Mouse (Mus musculus): Measurements from ENCODE around the gene Sinhcaf. TPM values are rescaled to one million over a fixed set of nuclear protein-coding genes. Genes with fewer than 3 reads are reported as not detected.
"Not testable (repeated sequence)": the region's sequence is repeated elsewhere in the genome, so short reads cannot be mapped to it uniquely, and the experiment has no call there.

The Sinhcaf gene
- polyA plus RNA-seq (2015; fragmentation: Nextera tagmentation; extraction: Ambion mirVana) = 31.2 and 38.7 TPM in 2 replicates

GRCm38 (mm10) chr6:148946409-148946742 lies at the start of gene Sinhcaf:
Sinhcaf (minus strand) TSS chr6:148946467.
- Histone ChIP-seq H3K27me3 (replicated peaks; ENCODE audit: control insufficient read depth, insufficient read depth, low read length) (no peaks in the 10 kb centered on the region), H3K4me2 (ENCODE audit: low read length) (peak within 1 kb of the TSS; percentile 96), H3K36me3 (ENCODE audit: control insufficient read depth, insufficient read depth, low read length) (no peaks in the 10 kb centered on the region), H3K27ac (ENCODE audit: low read depth, low read length) (peak within 1 kb of the TSS; percentile 79), H3K9ac (ENCODE audit: low read depth, low read length) (peak within 1 kb of the TSS; percentile 83), H3K4me3 (ENCODE audit: low read length) (peak within 1 kb of the TSS; percentile 76), H3K9me3 (ENCODE audit: control insufficient read depth, low read length) (no peaks in the 10 kb centered on the region), H3K4me1 (ENCODE audit: control insufficient read depth, insufficient read depth, low read depth, low read length) (peaks cover 4% of the 10 kb centered on the region; the same call in 1 of the 2 replicates)
- 1% methylated on average over 42 of the region's 47 CpGs for WGBS
- peak; percentile 89 for ATAC-seq

- H3K4me3 ChIP-seq (ENCODE audit: low read length) = no peak overlapping the region
- no peaks in the 10 kb centered on the region for H3K4me1 ChIP-seq (ENCODE audit: control insufficient read depth, insufficient read depth, low read depth, low read length)
- no peak overlapping the region for H3K27ac ChIP-seq (ENCODE audit: low read depth, low read length)
- no peaks in the 10 kb centered on the region for H3K9me3 ChIP-seq (ENCODE audit: control insufficient read depth, low read length)
- H3K9ac ChIP-seq (ENCODE audit: low read depth, low read length) = no peak overlapping the region
- ATAC-seq = 0 out of 2 replicates have a peak, but pooled peaks have one; percentile 30
- no peaks in the 10 kb centered on the region for H3K27me3 ChIP-seq (replicated peaks; ENCODE audit: control insufficient read depth, insufficient read depth, low read length)
- 54% methylated on average over 5 of the region's 5 CpGs for WGBS
- no peak overlapping the region for H3K4me2 ChIP-seq (ENCODE audit: low read length)
- H3K36me3 ChIP-seq (ENCODE audit: control insufficient read depth, insufficient read depth, low read length) = peaks cover 16% of the 10 kb centered on the region
Observed at GRCm38 (mm10) chr6:148994327-148994999, 48.2 kb upstream of the Sinhcaf start.

GRCm38 (mm10) chr6:148993117-148994077 lies 47.1 kb upstream of the Sinhcaf start:
- 15% methylated on average over 9 of the region's 9 CpGs for WGBS
- ATAC-seq = peak; percentile 86; the same call in 1 of the 2 replicates

GRCm38 (mm10) chr6:148992373-148993116 lies 46.3 kb upstream of the Sinhcaf start:
- no peak for ATAC-seq
- peaks cover 7% of the 10 kb centered on the region for H3K36me3 ChIP-seq (ENCODE audit: control insufficient read depth, insufficient read depth, low read length)
- H3K27ac ChIP-seq (ENCODE audit: low read depth, low read length) = no peak overlapping the region
- H3K4me3 ChIP-seq (ENCODE audit: low read length) = no peak overlapping the region
- 24% methylated on average over 4 of the region's 4 CpGs for WGBS
- no peaks in the 10 kb centered on the region for H3K27me3 ChIP-seq (replicated peaks; ENCODE audit: control insufficient read depth, insufficient read depth, low read length)
- no peak overlapping the region for H3K4me2 ChIP-seq (ENCODE audit: low read length)
- no peaks in the 10 kb centered on the region for H3K9me3 ChIP-seq (ENCODE audit: control insufficient read depth, low read length)
- H3K4me1 ChIP-seq (ENCODE audit: control insufficient read depth, insufficient read depth, low read depth, low read length) = no peaks in the 10 kb centered on the region
- H3K9ac ChIP-seq (ENCODE audit: low read depth, low read length) = no peak overlapping the region

More at GRCm38 (mm10) chr6:148993117-148994077, 47.1 kb upstream of the Sinhcaf start:
- no peaks in the 10 kb centered on the region for H3K27me3 ChIP-seq (replicated peaks; ENCODE audit: control insufficient read depth, insufficient read depth, low read length)
- H3K9me3 ChIP-seq (ENCODE audit: control insufficient read depth, low read length) = no peaks in the 10 kb centered on the region
- H3K4me1 ChIP-seq (ENCODE audit: control insufficient read depth, insufficient read depth, low read depth, low read length) = no peaks in the 10 kb centered on the region
- H3K27ac ChIP-seq (ENCODE audit: low read depth, low read length) = no peak overlapping the region
- H3K4me2 ChIP-seq (ENCODE audit: low read length) = no peak overlapping the region
- no peak overlapping the region for H3K4me3 ChIP-seq (ENCODE audit: low read length)
- H3K9ac ChIP-seq (ENCODE audit: low read depth, low read length) = no peak overlapping the region
- H3K36me3 ChIP-seq (ENCODE audit: control insufficient read depth, insufficient read depth, low read length) = peaks cover 13% of the 10 kb centered on the region

- H3K4me3 ChIP-seq (ENCODE audit: low read length) = no peak overlapping the region
- H3K27me3 ChIP-seq (replicated peaks; ENCODE audit: control insufficient read depth, insufficient read depth, low read length) = no peaks in the 10 kb centered on the region
- H3K4me1 ChIP-seq (ENCODE audit: control insufficient read depth, insufficient read depth, low read depth, low read length) = no peaks in the 10 kb centered on the region
- H3K27ac ChIP-seq (ENCODE audit: low read depth, low read length) = no peak overlapping the region
- no peaks in the 10 kb centered on the region for H3K9me3 ChIP-seq (ENCODE audit: control insufficient read depth, low read length)
- ATAC-seq = no peak
- H3K9ac ChIP-seq (ENCODE audit: low read depth, low read length) = no peak overlapping the region
- peaks cover 4% of the 10 kb centered on the region for H3K36me3 ChIP-seq (ENCODE audit: control insufficient read depth, insufficient read depth, low read length)
- H3K4me2 ChIP-seq (ENCODE audit: low read length) = no peak overlapping the region
- 35% methylated on average over 6 of the region's 6 CpGs for WGBS
Observed at GRCm38 (mm10) chr6:148991660-148992372, 45.5 kb upstream of the Sinhcaf start.

- not testable (repeated sequence) for H3K27ac ChIP-seq (ENCODE audit: low read depth, low read length); H3K9ac ChIP-seq (ENCODE audit: low read depth, low read length); H3K36me3 ChIP-seq (ENCODE audit: control insufficient read depth, insufficient read depth, low read length); H3K9me3 ChIP-seq (ENCODE audit: control insufficient read depth, low read length); H3K4me2 ChIP-seq (ENCODE audit: low read length); H3K27me3 ChIP-seq (replicated peaks; ENCODE audit: control insufficient read depth, insufficient read depth, low read length); ATAC-seq; H3K4me3 ChIP-seq (ENCODE audit: low read length); H3K4me1 ChIP-seq (ENCODE audit: control insufficient read depth, insufficient read depth, low read depth, low read length)
- 95% methylated on average over 1 of the region's 3 CpGs for WGBS
Observed at GRCm38 (mm10) chr6:148989792-148990491, 43.7 kb upstream of the Sinhcaf start.

- 89% methylated on average over 4 of the region's 4 CpGs for WGBS
- no peaks in the 10 kb centered on the region for H3K9me3 ChIP-seq (ENCODE audit: control insufficient read depth, low read length)
- H3K9ac ChIP-seq (ENCODE audit: low read depth, low read length) = no peak overlapping the region
- ATAC-seq = no peak
- H3K36me3 ChIP-seq (ENCODE audit: control insufficient read depth, insufficient read depth, low read length) = no peaks in the 10 kb centered on the region; the same call in 1 of the 2 replicates
- H3K4me2 ChIP-seq (ENCODE audit: low read length) = no peak overlapping the region
- H3K27me3 ChIP-seq (replicated peaks; ENCODE audit: control insufficient read depth, insufficient read depth, low read length) = no peaks in the 10 kb centered on the region
- no peak overlapping the region for H3K27ac ChIP-seq (ENCODE audit: low read depth, low read length)
- no peak overlapping the region for H3K4me3 ChIP-seq (ENCODE audit: low read length)
- H3K4me1 ChIP-seq (ENCODE audit: control insufficient read depth, insufficient read depth, low read depth, low read length) = no peaks in the 10 kb centered on the region
Observed at GRCm38 (mm10) chr6:148986003-148986402, 39.7 kb upstream of the Sinhcaf start.

GRCm38 (mm10) chr6:148980495-148980894 lies 34.2 kb upstream of the Sinhcaf start:
- H3K4me3 ChIP-seq (ENCODE audit: low read length) = no peak overlapping the region
- 73% methylated on average over 2 of the region's 3 CpGs for WGBS
- H3K36me3 ChIP-seq (ENCODE audit: control insufficient read depth, insufficient read depth, low read length) = no peaks in the 10 kb centered on the region
- no peak for ATAC-seq
- no peak overlapping the region for H3K9ac ChIP-seq (ENCODE audit: low read depth, low read length)
- H3K9me3 ChIP-seq (ENCODE audit: control insufficient read depth, low read length) = no peaks in the 10 kb centered on the region
- no peak overlapping the region for H3K4me2 ChIP-seq (ENCODE audit: low read length)
- no peak overlapping the region for H3K27ac ChIP-seq (ENCODE audit: low read depth, low read length)
- H3K27me3 ChIP-seq (replicated peaks; ENCODE audit: control insufficient read depth, insufficient read depth, low read length) = no peaks in the 10 kb centered on the region
- no peaks in the 10 kb centered on the region for H3K4me1 ChIP-seq (ENCODE audit: control insufficient read depth, insufficient read depth, low read depth, low read length)
